Mouse (Mus musculus) layer of hippocampus, postnatal 36 days (tissue): ENCODE measurements around the gene Birc6. TPM values are rescaled to one million over a fixed set of nuclear protein-coding genes. Genes with fewer than 3 reads are reported as not detected.
"Not testable (repeated sequence)": the region's sequence is repeated elsewhere in the genome, so short reads cannot be mapped to it uniquely, and the experiment has no call there.

Source experiments
- DNase-seq, 2 experiments: peaks; one replicate each; pipeline ENCODE4 v3.0.0; 2022
- total RNA-seq, 2 experiments: library from RNA; stranded (reverse); gene quantifications; 2 replicates each; pipeline ENCODE4 v1.2.3; 2021

The Birc6 gene
- total RNA-seq, 2 experiments from 2014 or later = 116 to 131 TPM

DNA sequence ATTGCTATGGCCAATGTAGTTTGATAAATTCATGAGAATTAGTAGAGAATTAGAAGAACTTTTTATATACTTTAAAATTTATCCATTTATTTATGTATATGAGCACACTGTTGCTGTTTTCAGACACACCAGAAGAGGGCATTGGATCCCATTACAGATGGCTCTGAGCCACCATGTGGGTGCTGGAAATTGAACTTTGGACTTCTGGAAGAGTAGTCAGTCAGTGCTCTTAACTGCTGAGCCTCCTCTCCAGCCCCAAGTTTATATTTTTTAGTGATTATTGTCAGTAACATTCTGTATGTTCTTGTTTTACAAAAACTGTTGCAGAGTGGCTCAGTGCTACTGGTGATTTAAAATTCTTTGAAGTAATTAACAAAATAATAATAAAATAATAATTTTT lies 36.1 kb downstream of the Birc6 start:
- no peak for DNase-seq

DNA sequence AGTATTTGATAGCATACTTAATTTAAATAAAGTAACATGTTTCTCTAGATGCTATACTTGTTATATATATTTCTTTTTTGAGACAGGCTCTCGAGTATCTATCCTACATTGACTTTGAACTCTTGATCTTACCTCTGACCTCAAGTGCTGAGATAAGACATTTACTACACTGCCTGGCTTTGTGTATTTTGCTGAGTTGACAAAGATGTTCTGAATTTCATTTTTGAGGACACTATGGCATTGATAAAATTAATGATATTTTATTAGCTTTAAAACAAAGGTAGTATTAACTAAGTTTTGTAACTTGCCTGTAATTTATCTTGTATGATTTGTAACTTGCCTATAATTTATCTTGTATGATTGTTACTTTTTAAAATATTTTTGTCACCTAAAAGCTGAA lies 41.1 kb downstream of the Birc6 start:
- no peak for DNase-seq

DNA sequence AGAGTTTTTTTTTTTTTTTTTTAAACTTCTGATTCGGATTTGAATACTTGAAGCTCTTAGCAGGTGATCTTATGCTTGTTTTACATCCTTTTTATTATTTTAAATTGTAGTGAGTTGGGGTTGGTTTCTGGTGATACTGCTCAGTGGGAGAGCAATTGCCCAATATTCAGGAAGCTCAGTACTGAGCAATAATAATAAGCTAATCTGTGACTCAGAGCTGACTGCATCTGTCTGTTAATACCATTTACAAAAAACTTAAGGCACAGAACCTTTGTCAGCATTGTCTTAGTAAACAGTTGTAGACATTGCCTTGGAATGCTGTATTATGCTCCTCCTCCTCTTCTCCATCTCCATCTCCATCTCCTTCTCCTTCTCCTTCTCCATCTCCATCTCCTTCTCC lies 42.5 kb downstream of the Birc6 start:
- DNase-seq = no peak

DNA sequence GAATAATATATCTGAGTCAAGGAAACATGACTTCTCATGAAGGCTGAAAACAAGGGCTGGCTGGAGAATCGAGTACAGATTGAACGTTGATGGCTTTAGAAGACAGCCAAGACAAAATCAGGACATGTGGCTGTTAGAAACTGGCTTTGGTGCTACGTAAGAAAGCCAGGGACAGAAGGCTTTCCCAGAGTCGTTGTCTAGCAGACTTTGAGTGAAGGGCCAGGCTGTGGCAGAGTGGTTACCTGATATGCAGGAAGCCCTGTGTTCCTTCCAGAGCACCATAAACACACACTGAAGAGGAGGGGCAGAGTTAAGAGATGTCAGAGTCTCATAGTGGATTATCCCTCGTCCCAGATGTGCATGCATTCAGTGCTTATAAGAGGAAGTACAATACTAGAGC lies 49.1 kb downstream of the Birc6 start:
- DNase-seq = no peak

DNA sequence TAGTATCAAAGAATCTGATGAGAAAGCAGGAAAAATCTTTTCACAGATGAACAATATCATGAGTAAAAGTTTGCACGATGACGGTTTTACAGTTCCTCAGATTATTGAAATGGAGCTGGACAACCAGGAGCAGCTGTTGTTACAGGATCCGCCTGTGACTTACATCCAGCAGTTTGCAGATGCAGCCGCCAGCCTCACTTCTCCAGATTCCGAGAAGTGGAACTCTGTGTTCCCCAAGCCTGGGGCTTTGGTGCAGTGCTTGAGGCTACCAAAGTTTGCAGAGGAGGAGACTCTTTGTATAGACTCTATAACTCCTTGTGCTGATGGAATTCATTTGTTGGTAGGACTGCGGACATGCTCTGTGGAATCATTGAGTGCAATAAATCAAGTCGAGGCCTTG lies 51.5 kb downstream of the Birc6 start:
- no peak for DNase-seq

DNA sequence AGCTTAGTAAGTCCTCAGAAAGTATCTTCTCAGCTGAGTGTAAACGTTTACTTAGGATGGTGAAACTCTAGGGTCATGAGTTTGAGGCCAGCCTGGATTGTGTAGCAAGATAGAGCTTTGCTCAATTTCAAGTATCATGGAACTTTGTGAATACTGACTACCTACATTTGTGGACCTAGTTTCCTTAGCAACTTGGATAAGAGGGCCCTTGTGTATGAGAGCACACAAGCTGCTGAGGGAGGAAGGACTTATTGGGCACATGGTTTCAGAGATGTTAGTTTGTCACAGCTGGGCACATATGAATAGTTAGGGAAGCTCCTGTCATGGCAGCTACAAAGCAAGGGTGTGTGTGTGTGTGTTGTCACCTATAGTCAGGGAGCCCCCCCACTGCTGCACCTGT lies 52.6 kb downstream of the Birc6 start:
- DNase-seq = no peak

DNA sequence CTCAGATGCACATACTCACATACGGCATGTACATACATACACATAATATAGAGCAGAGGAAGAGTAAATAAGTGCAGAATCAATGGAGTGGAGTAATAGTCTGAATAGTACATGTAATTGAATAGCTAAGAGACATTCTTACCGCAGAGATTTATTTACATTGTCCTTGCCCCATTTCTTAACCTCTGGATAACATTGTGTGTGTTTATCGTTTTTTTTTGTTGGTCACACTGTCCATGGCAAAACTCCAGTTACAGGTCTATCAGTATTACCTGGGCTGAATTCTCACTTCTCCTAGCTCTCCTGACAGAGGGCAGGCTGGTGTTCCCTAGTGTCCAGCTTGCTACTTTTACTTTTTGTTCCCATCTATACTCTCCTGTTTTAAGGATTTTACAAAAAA lies 58.7 kb downstream of the Birc6 start:
- DNase-seq = no peak

DNA sequence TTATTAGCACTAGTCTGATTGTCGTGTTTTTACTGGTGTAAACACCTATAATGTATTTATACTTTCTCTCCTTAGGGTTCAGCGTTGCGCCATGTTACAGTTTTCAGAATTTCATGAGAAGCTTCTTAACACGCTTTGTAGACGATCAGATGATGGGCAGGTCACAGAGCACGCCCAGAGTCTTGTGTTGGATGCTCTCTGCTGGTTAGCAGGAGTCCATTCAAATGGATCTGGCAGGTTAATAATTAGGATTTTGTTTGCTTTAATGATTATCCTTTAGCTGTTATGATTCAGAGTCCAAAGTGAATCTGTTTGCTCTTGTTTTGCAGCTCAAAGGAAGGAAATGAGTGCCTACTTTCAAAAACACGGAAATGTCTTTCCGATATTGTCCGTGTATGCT lies 70.8 kb downstream of the Birc6 start:
- no peak for DNase-seq

DNA sequence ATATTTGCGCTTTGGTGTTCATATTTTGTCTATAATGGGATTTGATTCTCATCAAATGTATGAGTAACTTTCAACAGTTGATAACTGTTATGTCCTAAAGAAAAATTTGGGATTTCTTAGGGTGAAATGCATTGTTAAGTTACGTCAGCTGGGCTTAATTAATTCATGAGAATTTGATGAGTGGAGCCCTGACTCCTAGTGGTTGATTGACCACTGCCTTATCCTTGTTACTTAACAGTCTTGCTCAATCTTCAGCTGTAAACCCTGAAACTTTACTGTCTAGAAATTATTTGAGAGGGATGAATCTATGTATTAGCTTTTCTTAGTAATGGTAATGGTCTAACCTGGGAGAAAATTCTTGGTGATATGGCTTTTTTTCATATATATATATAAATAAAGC lies 71.3 kb downstream of the Birc6 start:
- no peak for DNase-seq

DNA sequence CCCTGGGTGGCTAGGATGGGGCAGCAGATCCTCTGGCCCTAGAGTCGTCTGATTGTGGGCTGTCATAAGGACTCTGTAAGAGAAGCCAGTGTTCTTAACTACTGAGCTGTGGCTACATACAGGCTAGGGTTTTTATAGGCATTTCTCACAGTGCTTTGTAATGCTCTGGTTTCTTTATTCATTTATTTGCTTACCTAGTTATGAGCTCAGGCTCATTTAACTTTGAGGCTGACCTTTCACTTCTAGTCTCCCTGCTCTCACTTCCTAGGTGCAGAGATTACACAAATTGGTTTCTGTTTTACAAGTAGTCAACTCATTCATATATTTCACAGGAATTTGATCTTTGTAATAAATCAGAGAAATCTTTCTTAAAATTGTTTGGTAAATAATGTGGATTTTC lies 73.1 kb downstream of the Birc6 start:
- DNase-seq = no peak

DNA sequence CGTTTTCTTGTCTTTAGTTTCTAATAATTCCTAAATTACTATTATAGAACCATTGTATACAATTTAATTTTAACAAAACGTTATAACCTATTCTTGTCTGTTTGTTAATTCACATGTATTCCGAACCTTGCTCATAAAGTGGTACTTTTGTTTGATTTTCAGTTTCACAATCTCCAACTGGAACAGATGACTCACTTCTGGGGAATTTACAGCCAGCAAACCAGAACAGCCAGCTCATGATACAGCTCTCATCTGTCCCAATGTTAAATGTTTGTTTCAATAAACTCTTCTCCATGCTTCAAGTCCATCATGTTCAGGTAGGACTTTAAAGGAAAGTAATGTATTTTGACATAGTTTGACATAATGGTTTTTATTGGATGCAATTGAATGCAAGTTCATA lies 102.7 kb downstream of the Birc6 start:
- DNase-seq = no peak

DNA sequence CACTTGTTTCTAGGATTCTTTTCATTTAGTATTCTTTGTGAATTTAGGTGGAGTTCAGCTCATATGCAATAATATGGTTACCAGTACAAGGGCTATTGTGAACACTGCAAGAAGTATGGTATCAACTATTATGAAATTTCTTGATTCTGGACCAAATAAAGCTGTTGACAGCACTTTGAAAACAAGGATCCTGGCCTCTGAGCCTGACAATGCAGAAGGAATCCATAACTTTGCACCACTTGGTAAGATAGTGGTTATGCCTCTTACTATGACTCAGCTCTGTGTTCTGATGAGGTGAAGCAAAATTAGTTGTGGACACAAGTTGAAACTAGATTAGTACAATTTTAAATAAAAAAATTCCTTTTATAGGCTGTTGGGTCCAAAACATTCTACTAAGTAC lies 114.3 kb downstream of the Birc6 start:
- no peak for DNase-seq

DNA sequence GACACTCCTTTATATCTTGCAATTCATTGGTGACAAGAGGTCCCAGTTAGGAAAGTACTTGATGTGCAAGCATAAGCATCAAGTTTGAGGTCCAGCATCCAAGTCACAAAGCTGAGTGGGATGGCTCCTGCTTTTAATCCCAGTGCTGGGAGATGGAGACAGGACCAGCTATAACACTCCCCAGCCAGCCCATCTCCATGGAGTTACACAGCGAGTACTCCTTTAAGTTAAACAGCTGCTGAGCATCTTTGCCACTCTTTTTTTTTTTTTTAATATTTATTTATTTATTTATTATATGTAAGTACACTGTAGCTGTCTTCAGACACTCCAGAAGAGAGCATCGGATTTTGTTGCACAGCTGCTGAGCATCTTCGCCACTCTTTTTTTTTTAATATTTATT lies 130.3 kb downstream of the Birc6 start:
- no peak for DNase-seq

DNA sequence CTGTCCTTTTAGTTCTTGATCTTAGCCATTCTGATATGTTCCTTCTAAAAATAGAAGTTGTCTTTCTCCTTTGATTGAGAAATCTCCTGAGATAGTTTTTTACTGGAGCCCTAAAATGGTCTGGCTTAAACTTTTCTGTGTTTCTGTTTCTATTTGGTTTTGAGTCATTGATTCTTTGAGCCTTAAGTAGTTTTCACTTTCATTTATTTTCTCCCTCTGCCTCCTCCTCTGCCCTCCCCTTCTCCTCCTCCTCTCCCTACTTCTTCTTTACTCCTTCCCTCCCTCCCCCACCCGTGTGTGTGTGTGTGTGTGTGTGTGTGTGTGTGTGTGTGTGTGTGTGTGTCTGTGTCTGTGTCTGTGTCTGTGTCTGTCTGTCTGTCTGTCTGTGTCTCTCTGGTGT lies 139.9 kb downstream of the Birc6 start:
- DNase-seq = no peak

DNA sequence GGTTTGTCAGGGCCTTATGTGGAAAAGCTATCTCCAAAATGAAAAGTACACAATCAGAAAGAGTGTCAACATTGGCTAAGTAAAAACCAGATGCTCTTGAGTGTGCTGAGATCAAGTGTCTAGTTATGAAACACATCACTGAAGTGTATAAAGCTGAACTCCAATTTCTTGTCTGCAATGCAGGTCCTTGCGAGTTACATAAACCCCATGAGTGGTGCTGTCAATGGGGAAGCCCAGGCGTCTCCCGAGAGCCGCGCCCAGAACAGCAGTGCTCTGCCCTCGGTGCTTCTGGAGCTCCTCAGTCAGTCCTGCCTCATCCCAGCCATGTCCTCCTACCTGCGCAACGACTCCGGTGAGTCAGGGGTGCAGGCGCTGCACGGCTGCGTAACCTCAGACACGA lies 141.9 kb downstream of the Birc6 start:
- no peak for DNase-seq

DNA sequence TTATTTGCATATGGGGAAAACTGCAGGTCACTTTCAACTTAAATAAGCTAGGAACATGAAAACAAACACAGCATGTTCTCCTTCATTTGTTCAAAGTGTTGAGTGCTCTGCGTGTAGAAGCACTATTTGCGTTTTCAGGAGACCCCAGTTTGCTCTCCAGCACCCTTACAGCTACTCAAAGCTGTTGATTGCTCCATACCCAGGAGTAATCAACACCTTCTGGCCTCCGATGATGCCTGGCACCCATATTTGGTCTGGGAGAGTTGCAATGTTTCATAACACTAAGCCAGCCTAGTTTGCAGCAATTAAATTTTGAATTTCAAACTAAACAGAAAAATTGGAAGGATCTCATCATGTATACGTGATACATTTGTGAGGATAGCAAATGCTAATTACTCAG lies 144.4 kb downstream of the Birc6 start:
- DNase-seq = no peak

DNA sequence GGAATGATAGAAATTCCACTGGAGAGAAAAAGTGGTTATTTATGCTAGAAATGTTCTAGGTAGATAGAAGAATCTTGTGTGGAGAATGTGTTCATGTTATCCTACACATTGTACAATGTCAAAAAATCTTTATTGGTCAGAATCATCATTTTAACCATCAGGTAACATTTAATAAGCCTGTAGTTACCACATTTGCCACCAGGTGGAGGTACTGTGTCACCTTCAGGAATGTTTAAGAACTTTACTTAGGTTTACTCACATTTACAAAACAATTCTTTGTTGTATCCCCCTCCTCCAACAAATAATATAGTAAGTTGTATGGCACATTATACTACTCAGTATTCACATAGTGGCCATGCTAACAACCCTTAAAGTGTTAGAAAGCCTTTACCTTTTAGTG lies 145.2 kb downstream of the Birc6 start:
- no peak for DNase-seq

DNA sequence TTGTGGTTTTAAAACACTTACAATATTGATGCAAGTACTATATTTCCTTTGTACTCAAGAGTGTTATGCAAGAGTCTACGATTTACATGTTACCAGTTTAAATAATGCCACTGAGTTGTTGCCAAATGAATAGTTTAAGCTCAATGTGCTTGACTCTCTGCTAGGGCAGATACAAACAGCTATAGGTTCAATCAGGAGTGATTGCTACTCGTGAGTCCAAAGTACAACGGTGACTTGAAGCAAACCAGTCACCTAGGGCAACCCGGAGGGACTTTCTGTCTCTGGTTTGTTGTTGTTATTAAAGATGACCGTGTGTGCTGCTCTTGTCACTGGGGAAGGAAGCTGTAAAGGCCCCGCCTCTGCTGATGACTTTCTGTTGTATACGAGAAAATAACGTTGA lies 150.0 kb downstream of the Birc6 start:
- no peak for DNase-seq

DNA sequence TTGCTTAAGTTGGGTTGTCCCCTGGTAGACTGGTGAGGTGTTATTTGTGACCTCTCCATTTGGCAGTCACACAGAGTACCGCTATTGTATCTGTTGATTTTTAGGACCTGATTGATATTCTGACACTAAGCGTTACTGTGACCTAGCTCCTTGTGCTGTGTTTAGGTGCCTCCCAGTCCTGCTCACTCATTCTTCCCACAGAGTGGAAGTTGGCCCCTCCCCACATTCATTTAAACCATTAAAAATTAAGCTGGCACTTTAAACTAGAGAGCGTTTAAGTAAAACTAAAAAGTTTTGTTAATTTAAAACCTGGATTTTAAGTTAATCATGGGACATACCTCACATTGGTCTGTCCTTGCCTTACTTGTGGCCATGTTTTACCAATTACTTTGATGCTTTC lies 156.8 kb downstream of the Birc6 start:
- no peak for DNase-seq

DNA sequence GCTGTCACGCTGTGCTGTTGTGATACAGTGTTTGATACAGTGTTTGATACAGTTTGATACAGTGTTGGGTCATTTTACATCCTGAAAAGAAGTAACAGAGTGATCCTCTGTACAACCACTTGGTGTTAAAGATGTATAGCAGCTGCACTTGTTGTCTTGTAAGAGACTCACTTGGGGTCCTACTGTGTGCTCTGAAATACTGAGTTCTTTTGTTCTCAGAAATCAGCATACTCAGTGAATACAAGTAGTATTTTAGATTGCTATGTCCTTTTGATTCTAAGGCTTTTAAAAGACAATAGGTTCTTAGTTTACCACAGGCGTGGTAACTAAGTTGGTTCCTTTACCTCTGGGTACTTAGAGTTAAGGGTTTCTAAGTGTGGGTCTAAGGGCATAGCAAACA lies 160.5 kb downstream of the Birc6 start:
- DNase-seq = no peak

DNA sequence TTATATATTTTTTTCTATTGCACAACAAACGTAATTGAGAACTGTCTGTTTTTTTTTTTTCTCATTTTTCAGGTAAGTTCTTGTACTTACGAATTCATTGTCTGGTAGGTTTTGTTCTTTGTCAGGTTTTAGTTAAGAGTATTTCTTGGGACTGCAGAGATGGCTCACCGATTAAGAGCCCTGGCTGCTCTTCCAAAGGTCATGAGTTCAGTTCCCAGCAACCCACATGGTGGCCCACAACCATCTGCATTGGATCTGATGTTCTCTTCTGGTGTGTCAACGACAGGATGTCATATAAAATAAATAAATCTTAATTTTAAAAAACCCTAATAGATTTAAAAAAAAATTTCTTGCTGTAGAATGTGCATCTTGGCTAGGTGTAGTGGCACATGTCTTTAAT lies 161.3 kb downstream of the Birc6 start:
- no peak for DNase-seq

DNA sequence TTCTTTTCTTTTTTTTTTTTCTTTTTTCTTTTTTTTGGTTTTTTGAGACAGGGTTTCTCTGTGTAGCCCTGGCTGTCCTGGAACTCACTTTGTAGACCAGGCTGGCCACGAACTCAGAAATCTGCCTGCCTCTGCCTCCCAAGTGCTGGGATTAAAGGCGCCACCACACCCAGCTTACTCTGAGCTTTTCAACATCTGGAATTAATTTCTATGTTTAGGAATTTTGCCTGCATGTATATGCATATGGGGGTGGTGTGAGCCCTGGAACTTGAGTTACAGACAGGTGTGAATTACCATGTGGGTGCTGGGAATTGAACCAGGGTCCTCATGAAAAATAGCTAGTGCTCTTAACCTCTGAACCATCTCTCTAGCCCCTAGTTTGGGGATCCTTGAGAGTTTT lies 173.6 kb downstream of the Birc6 start:
- DNase-seq = not testable (repeated sequence)

DNA sequence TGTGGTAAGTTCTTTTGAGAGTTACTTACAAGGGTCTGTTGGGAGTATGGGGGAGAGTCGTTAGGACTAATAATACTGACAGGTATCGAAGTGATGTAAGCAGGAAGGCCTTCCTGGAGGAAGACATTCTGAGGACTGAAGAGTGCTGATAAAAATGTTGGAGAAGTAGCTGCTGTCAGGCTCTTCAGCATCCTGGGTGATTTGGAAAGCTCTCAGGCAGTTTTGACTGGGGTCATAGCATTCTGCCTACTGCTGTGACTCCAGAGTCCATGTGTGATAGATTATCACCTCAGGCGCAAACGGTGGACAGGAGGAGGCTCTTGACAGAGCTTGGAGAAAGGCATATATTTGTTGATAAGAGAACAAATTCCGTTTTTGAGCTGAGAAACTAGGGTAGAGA lies 177.4 kb downstream of the Birc6 start:
- DNase-seq = no peak

DNA sequence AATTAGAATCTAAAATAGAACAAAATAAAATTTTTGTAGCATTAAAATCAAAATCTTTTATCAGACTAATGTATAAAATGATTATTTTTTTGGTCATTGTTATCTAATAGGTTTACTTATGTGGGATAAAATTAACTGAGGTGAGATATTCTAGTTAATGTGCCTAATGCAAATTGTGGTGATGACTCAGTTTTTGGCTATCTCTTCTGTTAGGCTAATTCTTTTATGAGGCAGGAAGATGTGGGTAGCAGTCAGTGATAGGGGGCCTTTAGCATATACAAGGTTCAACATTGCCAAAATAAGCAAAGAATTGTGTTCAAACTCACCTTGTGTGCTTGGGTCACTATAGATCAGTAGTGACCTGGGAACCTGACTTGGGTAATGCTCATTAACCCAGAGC lies 178.5 kb downstream of the Birc6 start:
- no peak for DNase-seq

DNA sequence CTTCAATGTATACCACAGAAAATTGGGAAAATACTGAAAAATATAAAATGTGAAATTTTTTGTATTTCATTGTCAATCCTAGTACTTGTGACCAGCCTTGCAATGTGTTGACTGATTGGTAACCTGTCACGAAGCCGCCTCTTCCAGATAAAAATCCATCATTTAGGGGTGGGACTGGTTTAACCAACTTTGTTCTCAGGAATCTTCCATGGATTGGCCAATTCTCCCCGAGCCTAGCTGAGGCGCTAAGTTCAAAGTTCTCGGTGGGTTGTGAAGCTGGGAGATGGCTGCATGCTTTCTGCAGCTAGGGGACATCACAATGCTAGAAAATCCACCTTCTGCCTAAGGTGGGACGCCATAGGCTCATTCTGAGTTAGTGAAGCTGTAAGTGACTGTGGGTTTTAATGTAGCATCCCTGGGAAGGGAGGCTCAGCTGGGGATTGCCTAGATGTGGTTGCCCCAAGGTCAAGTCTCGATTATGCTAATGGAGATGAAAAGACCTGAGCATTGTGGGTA lies 179.6 kb downstream of the Birc6 start:
- DNase-seq = no peak

DNA sequence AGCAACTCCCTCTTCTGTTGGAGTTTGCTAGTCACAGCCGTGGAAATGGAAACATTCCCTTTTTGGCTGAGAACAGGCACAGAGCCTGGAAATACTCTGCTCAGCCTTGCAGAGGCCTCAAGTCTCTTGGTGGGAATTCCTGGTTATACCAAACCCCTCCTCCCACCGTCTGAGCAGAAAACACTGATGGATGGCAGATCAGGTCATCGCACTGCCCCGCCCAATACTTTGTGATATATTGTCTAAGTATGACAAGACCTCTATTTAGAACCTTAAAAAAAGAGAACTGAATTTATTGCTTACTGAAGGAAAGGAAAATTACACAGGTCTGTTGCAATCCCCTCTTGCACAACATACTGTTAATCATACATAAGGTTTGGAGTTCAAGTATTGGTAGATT lies 182.6 kb downstream of the Birc6 start:
- DNase-seq = no peak
